Mouse (Mus musculus) lung, postnatal 0 days (tissue): ENCODE data around the gene Hydin.
"Not testable (repeated sequence)": the region's sequence is repeated elsewhere in the genome, so short reads cannot be mapped to it uniquely, and the experiment has no call there.

Experiments
- CTCF ChIP-seq: IDR thresholded peaks from 2 replicates; pipeline ENCODE4 v1.5.1; 2016; ENCODE audit warnings: antibody characterized with exemption, mild to moderate bottlenecking
- EP300 ChIP-seq: IDR thresholded peaks from 2 replicates; pipeline ENCODE4 v1.6.1; 2016; ENCODE audit warnings: antibody characterized with exemption, mild to moderate bottlenecking, control low read depth

- TF ChIP-seq EP300, CTCF: not testable (repeated sequence)
These were observed 285.3 kb downstream of the Hydin start for GRCm38 (mm10) chr8:110552111-110552510.
